Mouse (Mus musculus): ENCODE data around the gene Ube2l3. TPM values are rescaled to one million over a fixed set of nuclear protein-coding genes. Genes with fewer than 3 reads are reported as not detected.
A peak's percentile ranks its signal among the peaks of the same experiment; 100 is the strongest.

Ube2l3 gene
- total RNA-seq, 2 experiments from 2014 or later: 143 to 150 TPM

- no peak overlapping the region for H3K27ac ChIP-seq
- peak; percentile 64 for TF ChIP-seq CTCF (IDR thresholded peaks at IDR 0.05)
- intact Hi-C loops (cut with DNase I): no loop called here
- H3K4me3 ChIP-seq: no peak overlapping the region
- DNase-seq: no peak
Observed at GRCm38 (mm10) chr16:17127292-17127691, 75.2 kb downstream of the Ube2l3 start.

GRCm38 (mm10) chr16:17124871-17125520, 77.5 kb downstream of the Ube2l3 start, which contains the start of gene 2610318N02Rik:
Gene 2610318N02Rik, minus strand, starts transcription at chr16:17125167.
- no peak for TF ChIP-seq CTCF (IDR thresholded peaks at IDR 0.05)
- peak; percentile 53 for DNase-seq
- H3K4me3 ChIP-seq: peak within 1 kb of the TSS; percentile 54
- no peak within 1 kb of the TSS for H3K27ac ChIP-seq
- intact Hi-C loops (cut with DNase I): no loop called here

DNA sequence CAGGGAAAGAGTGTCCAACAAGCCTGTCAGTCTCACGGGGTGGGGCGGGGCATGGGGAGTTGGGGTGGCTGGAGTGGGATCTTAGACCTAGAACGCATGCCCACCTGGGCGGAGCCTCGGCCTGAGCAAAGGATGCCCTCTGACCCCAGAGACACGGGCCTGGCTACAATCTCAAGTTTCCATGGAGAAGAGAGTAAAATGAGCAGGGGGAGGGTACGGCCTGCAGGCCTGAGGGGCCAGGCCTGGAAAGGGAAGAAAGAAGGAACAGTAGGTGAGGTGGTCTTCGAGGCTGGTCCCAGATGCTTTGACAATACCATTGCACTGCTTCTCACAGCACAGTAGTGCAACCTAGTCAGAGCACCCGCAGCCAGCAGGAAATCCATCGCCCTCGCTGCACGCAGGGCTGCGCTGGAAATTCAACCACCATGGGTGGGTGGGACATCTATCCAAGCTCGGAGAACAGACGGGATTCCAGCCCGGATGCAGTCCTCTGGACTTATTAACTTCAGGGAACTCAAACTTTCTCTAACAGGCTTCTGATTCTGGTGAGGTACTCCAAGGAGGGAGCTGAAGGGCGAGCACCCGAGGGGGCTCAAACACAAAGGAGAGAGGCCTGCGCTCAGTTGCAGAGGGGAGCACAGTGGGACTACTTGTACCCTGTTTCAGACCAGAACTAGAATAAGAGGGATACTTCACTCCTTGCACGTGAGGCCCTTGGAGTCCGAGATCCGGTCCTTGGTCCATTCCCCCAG, 78.2 kb downstream of the Ube2l3 start:
- no peak for TF ChIP-seq CTCF (IDR thresholded peaks at IDR 0.05)
- no peak for DNase-seq
- Histone ChIP-seq H3K27ac (no peak overlapping the region), H3K4me3 (no peak overlapping the region)
- intact Hi-C loops (cut with DNase I): no loop called here

- intact Hi-C loops (cut with DNase I): no loop called here
- TF ChIP-seq CTCF (IDR thresholded peaks at IDR 0.05): no peak
Observed at GRCm38 (mm10) chr16:17121569-17121968, 80.9 kb downstream of the Ube2l3 start.

GRCm38 (mm10) chr16:17117309-17117799, 85.1 kb downstream of the Ube2l3 start:
- intact Hi-C loops (cut with DNase I): no loop called here
- DNase-seq: no peak
- no peak for TF ChIP-seq CTCF (IDR thresholded peaks at IDR 0.05)
- H3K27ac ChIP-seq: no peak overlapping the region
- H3K4me3 ChIP-seq: no peak overlapping the region

More at GRCm38 (mm10) chr16:17121569-17121968, 80.9 kb downstream of the Ube2l3 start:
- DNase-seq: no peak
- H3K27ac ChIP-seq: no peak overlapping the region
- no peak overlapping the region for H3K4me3 ChIP-seq

- intact Hi-C loops (cut with DNase I): no loop called here
- DNase-seq: peak; percentile 71
- peak within 1 kb of the TSS; percentile 89 for H3K27ac ChIP-seq
- H3K4me3 ChIP-seq: peak within 1 kb of the TSS; percentile 93
- no peak for TF ChIP-seq CTCF (IDR thresholded peaks at IDR 0.05)
Observed at GRCm38 (mm10) chr16:17110771-17111743, 91.4 kb downstream of the Ube2l3 start, which contains the start of gene Ppil2. Gene Ppil2, minus strand, starts transcription at chr16:17111257.

- no peak for DNase-seq
- no peak overlapping the region for H3K4me3 ChIP-seq
- intact Hi-C loops (cut with DNase I): no loop called here
- H3K27ac ChIP-seq: no peak overlapping the region
- TF ChIP-seq CTCF (IDR thresholded peaks at IDR 0.05): no peak
Observed at GRCm38 (mm10) chr16:17104600-17104999, 97.8 kb downstream of the Ube2l3 start.

- no peak for DNase-seq
- intact Hi-C loops (cut with DNase I): no loop called here
- H3K4me3 ChIP-seq: no peak overlapping the region
- H3K27ac ChIP-seq: no peak overlapping the region
- TF ChIP-seq CTCF (IDR thresholded peaks at IDR 0.05): no peak
Observed at GRCm38 (mm10) chr16:17102630-17103220, 99.7 kb downstream of the Ube2l3 start.

Small RNA genes lying within 50 kb of the gene (microRNA-seq; reads per million reads assigned to microRNA genes)
- gene Mir130b (17.3 reads per million, percentile 15 among the genes with 10 or more reads in this experiment), gene Mir301b (not detected)

Other genes starting within 250 kb of the Ube2l3 start
- gene Mapk1, start 219.3 kb downstream of the Ube2l3 start, total RNA-seq (2021): 100 to 1,000 TPM in 1 of 2 experiments, 10 to 100 TPM in 1; 92.3 to 112 TPM
- gene Ypel1, start 133.0 kb downstream of the Ube2l3 start, total RNA-seq (2021): 1 to 10 TPM in 1 of 2 experiments, under 1 TPM in 1; 0.43 to 1.5 TPM
- 10 to 100 TPM; 27.6 to 31.4 TPM for gene Ppil2, start 91.4 kb downstream of the Ube2l3 start, total RNA-seq (2021)
- gene 2610318N02Rik, start 77.5 kb downstream of the Ube2l3 start, total RNA-seq (2021): not detected
- 1 to 10 TPM; 4.3 to 8.0 TPM for gene Sdf2l1, start 70.3 kb downstream of the Ube2l3 start, total RNA-seq (2021)
- gene Ydjc, start 58.0 kb downstream of the Ube2l3 start, total RNA-seq (2021): under 1 TPM in 1 of 2 experiments, not detected in 1; 0.31 TPM
- gene Ccdc116, start 55.4 kb downstream of the Ube2l3 start, total RNA-seq (2021): under 1 TPM in 1 of 2 experiments, not detected in 1; 0.11 TPM
- under 1 TPM in 1 of 2 experiments, not detected in 1; 0.05 TPM for gene Rimbp3, start 6.0 kb upstream of the Ube2l3 start, total RNA-seq (2021)
- gene Hic2, start 30.9 kb upstream of the Ube2l3 start, total RNA-seq (2021): 1 to 10 TPM; 1.1 to 1.8 TPM
- 1 to 10 TPM in 1 of 2 experiments, under 1 TPM in 1; 0.92 to 1.7 TPM for gene Tmem191c, start 73.4 kb upstream of the Ube2l3 start, total RNA-seq (2021)
- under 1 TPM; 0.15 to 0.28 TPM for gene Serpind1, start 128.7 kb upstream of the Ube2l3 start, total RNA-seq (2021)
- 10 to 100 TPM; 18.4 to 25.0 TPM for gene Snap29, start 203.3 kb upstream of the Ube2l3 start, total RNA-seq (2021)
- 10 to 100 TPM; 20.2 to 24.3 TPM for gene Pi4ka, start 203.7 kb upstream of the Ube2l3 start, total RNA-seq (2021)
- 10 to 100 TPM; 21.6 to 28.3 TPM for gene Crkl, start 249.3 kb upstream of the Ube2l3 start, total RNA-seq (2021)